Mouse (Mus musculus): ENCODE data around the gene Polr2i.

GRCm38 (mm10) chr7:30183879-30184289 lies 47.9 kb upstream of the Polr2i start, which contains the start of gene Cox7a1:
- TF ChIP-seq NANOG (IDR thresholded peaks at IDR 0.05; ENCODE audit: borderline replicate concordance, low read length) (no peak; the same call in 1 of the 2 replicates), CTCF (conservative IDR thresholded peaks at IDR 0.05; ENCODE audit: low read length) (no peak)
